Comparison of ENCODE assay signal across 10 mouse cellular contexts in the genomic region with DNA sequence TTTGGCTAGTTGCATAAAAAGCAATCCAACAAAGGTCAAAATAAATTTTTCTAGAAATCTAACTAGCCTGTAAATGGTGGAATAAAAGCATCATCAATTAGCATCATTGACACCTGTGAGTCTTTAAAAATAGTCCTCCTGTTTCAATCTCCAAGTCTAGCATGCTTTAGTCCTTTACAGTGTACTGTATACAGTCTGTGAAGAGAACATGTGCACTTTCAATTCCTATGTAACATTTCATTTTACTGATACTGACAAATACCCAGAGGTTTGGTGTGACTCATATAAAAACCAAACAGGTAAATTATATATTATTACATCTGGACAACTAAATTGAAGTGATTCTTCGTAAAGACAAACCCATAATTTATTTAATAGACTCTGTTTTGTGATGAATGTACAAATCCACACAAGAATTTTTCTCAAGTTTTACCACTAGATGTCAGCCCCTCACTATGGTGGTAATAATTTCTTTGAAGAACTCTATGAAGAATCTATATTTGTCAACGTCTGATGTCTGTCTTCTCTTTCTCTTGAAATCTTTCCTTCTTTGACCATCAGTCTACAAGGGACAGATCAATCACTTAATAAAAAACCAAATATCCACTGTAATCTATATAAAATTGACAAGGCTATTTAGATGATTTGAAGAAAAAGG. TPM values are rescaled to one million over a fixed set of nuclear protein-coding genes. Genes with fewer than 3 reads are reported as not detected.
A peak's percentile ranks its signal among the peaks of the same experiment; 100 is the strongest.
DNase-seq lines count a peak whose midpoint lies in the region; ATAC-seq and TF ChIP-seq lines count a peak whose summit lies in the region.
"Had no signal": no experiment of that assay in that cellular context is flagged by ENCODE, and none has a peak within 500 bp of the region (broad histone marks: within the 10 kb centered on the region; RNA-seq: fewer than 3 reads in every experiment).

No protein-coding gene starts in this region.

- H3K36me3 ChIP-seq in liver, postnatal 0 days (replicated peaks; ENCODE audit: insufficient read depth, low read length) = no peaks in the 10 kb centered on the region
- H3K36me3 ChIP-seq in liver, embryonic 12.5 days = no peaks in the 10 kb centered on the region

- no peaks in the 10 kb centered on the region for H3K27me3 ChIP-seq in liver, postnatal 0 days (ENCODE audit: insufficient read depth, low read length)
- H3K27me3 ChIP-seq in liver, embryonic 12.5 days (replicated peaks) = no peaks in the 10 kb centered on the region

- no peak overlapping the region for H3K9ac ChIP-seq in liver, postnatal 0 days (replicated peaks)
- no peak overlapping the region for H3K9ac ChIP-seq in liver, embryonic 12.5 days

- peak; percentile 52 for TF ChIP-seq CTCF in liver, postnatal 0 days (IDR thresholded peaks at IDR 0.05; ENCODE audit: low read depth)

- ATAC-seq in liver, postnatal 0 days = no peak
- no peak for ATAC-seq in liver, embryonic 12.5 days

- H3K9me3 ChIP-seq in liver, postnatal 0 days (ENCODE audit: low read length) = no peaks in the 10 kb centered on the region
- no peaks in the 10 kb centered on the region for H3K9me3 ChIP-seq in liver, embryonic 12.5 days (replicated peaks)

- no peak overlapping the region for H3K4me3 ChIP-seq in liver, postnatal 0 days (ENCODE audit: low read depth, low read length)
- H3K4me3 ChIP-seq in liver, embryonic 12.5 days = no peak overlapping the region
- H3K4me3 ChIP-seq: myocyte had no signal

- TF ChIP-seq EP300 in liver, postnatal 0 days (IDR thresholded peaks at IDR 0.05; ENCODE audit: low read depth) = no peak

- no peak overlapping the region for H3K4me2 ChIP-seq in liver, postnatal 0 days (ENCODE audit: low read depth, low read length)
- H3K4me2 ChIP-seq in liver, embryonic 12.5 days = no peak overlapping the region

- 31% methylated on average over 2 of the region's 2 CpGs for WGBS in liver, postnatal 0 days (ENCODE audit: insufficient replicate concordance)
- 36% methylated on average over 2 of the region's 2 CpGs for WGBS in liver, embryonic 12.5 days (ENCODE audit: insufficient replicate concordance)

- H3K4me1 ChIP-seq in liver, postnatal 0 days (ENCODE audit: insufficient read depth) = no peaks in the 10 kb centered on the region
- H3K4me1 ChIP-seq in liver, embryonic 12.5 days = no peaks in the 10 kb centered on the region

- DNase-seq in cerebellum, adult 9-10 months = peak; percentile 9
- DNase-seq in cerebellum, adult 9-11 months = no peak
- DNase-seq in liver, postnatal 0 days = no peak
- DNase-seq in fibroblast of lung, adult 2 months (ENCODE audit: low read depth) = peak; percentile 23
- peak; percentile 63 for DNase-seq in retina, postnatal 1 day
- DNase-seq in right cerebral cortex, postnatal 25 days = no peak
- no peak for DNase-seq in right cerebral cortex, postnatal 14 days
- DNase-seq: thymus, adult 2 months had no signal

- no peak overlapping the region for H3K27ac ChIP-seq in liver, postnatal 0 days (ENCODE audit: low read depth)
- H3K27ac ChIP-seq in liver, embryonic 12.5 days = no peak overlapping the region

RNA-seq across cellular contexts. Expression of gene Ppip5k2, which starts 39.2 kb away (rescaled TPM):
- 8.1 and 10.1 TPM in 2 replicates for polyA plus RNA-seq in liver, postnatal 0 days (2015; fragmentation: Nextera tagmentation; extraction: Ambion mirVana)
- 22.7 and 23.7 TPM in 2 replicates for polyA plus RNA-seq in liver, embryonic 12.5 days (2016; fragmentation: Nextera tagmentation; extraction: Ambion mirVana)

RNA-seq across cellular contexts. Expression of gene Gin1, which starts 39.4 kb away (rescaled TPM):
- 9.7 and 10.9 TPM in 2 replicates for polyA plus RNA-seq in liver, postnatal 0 days (2015; fragmentation: Nextera tagmentation; extraction: Ambion mirVana)
- polyA plus RNA-seq in liver, embryonic 12.5 days (2016; fragmentation: Nextera tagmentation; extraction: Ambion mirVana) = 17.8 and 20.2 TPM in 2 replicates

Comparison
In these comparisons a context has a peak if more than half of its experiments do, and no peak if none do; other contexts are left out.
1. DNase-seq: peak in cerebellum, adult 9-10 months (single experiment), fibroblast of lung, adult 2 months (single experiment) and retina, postnatal 1 day (single experiment); none in cerebellum, adult 9-11 months (single experiment), liver, postnatal 0 days (single experiment), right cerebral cortex, postnatal 25 days (single experiment) and right cerebral cortex, postnatal 14 days (single experiment).